Mouse (Mus musculus) cerebellum, adult 11-12 months (tissue): ENCODE measurements at regions not wholly inside any gene's neighbourhood (a gene's known extent, or its start where the extent isn't known, plus 50 kb on each side); places are given as distances from the start of the nearest gene placed in this dataset.

Source experiments
- DNase-seq: peaks from one replicate; pipeline ENCODE4 v3.0.0; 2022

- no peak for DNase-seq
Observed at GRCm38 (mm10) chr1:71816306-71816705, 163.3 kb upstream of the Fn1 start.

GRCm38 (mm10) chr1:71814141-71814540 is 161.1 kb upstream of the Fn1 start:
- DNase-seq = no peak

GRCm38 (mm10) chr1:71812171-71812695 is 159.2 kb upstream of the Fn1 start:
- no peak for DNase-seq

GRCm38 (mm10) chr1:71811196-71811788 is 158.3 kb upstream of the Fn1 start:
- no peak for DNase-seq

GRCm38 (mm10) chr1:71808005-71808404 is 155.0 kb upstream of the Fn1 start:
- no peak for DNase-seq

GRCm38 (mm10) chr1:71807586-71807985 is 154.6 kb upstream of the Fn1 start:
- DNase-seq = no peak

- no peak for DNase-seq
Observed at GRCm38 (mm10) chr1:71801283-71802066, 148.5 kb upstream of the Fn1 start.

GRCm38 (mm10) chr1:71800581-71800980 is 147.6 kb upstream of the Fn1 start:
- no peak for DNase-seq

GRCm38 (mm10) chr1:71798636-71799035 is 145.6 kb upstream of the Fn1 start:
- DNase-seq = no peak

GRCm38 (mm10) chr1:71788408-71788807 is 135.4 kb upstream of the Fn1 start:
- no peak for DNase-seq

- no peak for DNase-seq
Observed at GRCm38 (mm10) chr1:71784880-71785279, 131.9 kb upstream of the Fn1 start.

- no peak for DNase-seq
Observed at GRCm38 (mm10) chr1:71778292-71778691, 125.3 kb upstream of the Fn1 start.

- no peak for DNase-seq
Observed at GRCm38 (mm10) chr1:71775865-71776501, 123.0 kb upstream of the Fn1 start.

- no peak for DNase-seq
Observed at GRCm38 (mm10) chr1:71772526-71772925, 119.5 kb upstream of the Fn1 start.

- no peak for DNase-seq
Observed at GRCm38 (mm10) chr1:71771798-71772197, 118.8 kb upstream of the Fn1 start.

GRCm38 (mm10) chr1:71769595-71769994 is 116.6 kb upstream of the Fn1 start:
- DNase-seq = no peak

GRCm38 (mm10) chr1:71767705-71768104 is 114.7 kb upstream of the Fn1 start:
- DNase-seq = no peak

GRCm38 (mm10) chr1:71767076-71767475 is 114.1 kb upstream of the Fn1 start:
- DNase-seq = no peak

GRCm38 (mm10) chr1:71764951-71765350 is 112.0 kb upstream of the Fn1 start:
- DNase-seq = no peak

GRCm38 (mm10) chr1:71763530-71763929 is 110.5 kb upstream of the Fn1 start:
- DNase-seq = no peak

- no peak for DNase-seq
Observed at GRCm38 (mm10) chr1:71760342-71760741, 107.3 kb upstream of the Fn1 start.

- no peak for DNase-seq
Observed at GRCm38 (mm10) chr1:71757236-71757635, 104.2 kb upstream of the Fn1 start.

GRCm38 (mm10) chr1:71756159-71756558 is 103.2 kb upstream of the Fn1 start:
- DNase-seq = no peak

GRCm38 (mm10) chr1:71755435-71755834 is 102.4 kb upstream of the Fn1 start:
- DNase-seq = no peak
